19 mouse cellular contexts compared by ENCODE assay signal in the genomic region with DNA sequence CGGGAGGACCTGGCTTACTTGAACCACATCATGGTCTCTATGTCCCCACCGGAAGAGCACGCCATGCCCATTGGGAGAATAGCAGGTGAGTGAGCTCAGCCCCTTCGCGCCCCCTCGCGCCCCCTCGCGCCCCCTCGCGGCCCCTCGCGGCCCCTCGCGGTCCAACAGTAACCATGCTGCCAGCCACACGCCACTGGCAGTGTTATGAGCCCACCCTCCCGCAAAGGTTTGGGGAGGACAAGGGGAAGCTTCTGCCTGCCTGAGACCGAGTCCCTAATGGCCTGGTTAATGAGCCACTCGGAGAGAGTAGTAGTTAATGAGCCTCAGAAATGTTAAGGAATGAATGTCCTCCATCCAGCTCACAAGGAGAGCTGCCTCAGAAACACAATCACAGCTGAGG.
DNase-seq lines count a peak whose midpoint lies in the region; ATAC-seq lines count a peak whose summit lies in the region.
"Had no signal": no experiment of that assay in that cellular context is flagged by ENCODE, and none has a peak within 500 bp of the region (broad histone marks: within the 10 kb centered on the region; RNA-seq: fewer than 3 reads in every experiment).

No protein-coding gene starts in this region.

- WGBS in forebrain, embryonic 15.5 days = 73% methylated on average over 19 of the region's 19 CpGs
- WGBS in kidney, embryonic 14.5 days = 64% methylated on average over 19 of the region's 19 CpGs

- ATAC-seq in forebrain, embryonic 15.5 days (replicated peaks) = 0 out of 2 replicates have a peak, but pooled peaks have one; percentile 3
- ATAC-seq in kidney, embryonic 14.5 days (ENCODE audit: low FRiP score, low TSS enrichment) = peak; percentile 77
- ATAC-seq: activated CD4-positive, CD25-positive, alpha-beta regulatory T cell, adult 4 months; liver, embryonic 12.5 days had no signal

- peak; percentile 65 for DNase-seq in retina, postnatal 1 day
- DNase-seq in retina, embryonic 14.5 days (ENCODE audit: low spot score) = no peak
- DNase-seq in spleen, adult 12 weeks (ENCODE audit: low spot score) = no peak
- no peak for DNase-seq in adrenal gland, adult 8-10 months
- no peak for DNase-seq in urinary bladder, postnatal 4 days (ENCODE audit: low spot score in 2 of 2)
- DNase-seq: cerebellum, adult 9-10 months; gastrocnemius, adult 2 months; heart, adult 2 months; heart, postnatal 4 days; lung, postnatal 14 days; right cerebral cortex, postnatal 14 days had no signal

- H3K4me3 ChIP-seq in forebrain, embryonic 15.5 days = no peak overlapping the region
- no peak overlapping the region for H3K4me3 ChIP-seq in kidney, embryonic 14.5 days (ENCODE audit: low read length)
- H3K4me3 ChIP-seq: erythroblast, embryonic 14.5 days; gastrocnemius, adult 2 months; heart, adult 2 months; layer of hippocampus, adult 2 months; liver, embryonic 12.5 days; stomach, embryonic 15.5 days had no signal

- no peak overlapping the region for H3K9ac ChIP-seq in forebrain, embryonic 15.5 days (replicated peaks)
- no peak overlapping the region for H3K9ac ChIP-seq in kidney, embryonic 14.5 days (ENCODE audit: low read depth, low read length)
- H3K9ac ChIP-seq: liver, embryonic 12.5 days; stomach, embryonic 15.5 days had no signal

- H3K36me3 ChIP-seq in forebrain, embryonic 15.5 days = no peaks in the 10 kb centered on the region
- peaks cover 15% of the 10 kb centered on the region; the same call in 1 of the 2 replicates for H3K36me3 ChIP-seq in kidney, embryonic 14.5 days (ENCODE audit: control insufficient read depth, insufficient read depth, low read length)

- no peak overlapping the region for H3K27ac ChIP-seq in forebrain, embryonic 15.5 days (replicated peaks)
- H3K27ac ChIP-seq in kidney, embryonic 14.5 days (ENCODE audit: low read depth, low read length) = no peak overlapping the region
- H3K27ac ChIP-seq: gastrocnemius, adult 2 months; heart, adult 2 months; layer of hippocampus, adult 2 months; liver, embryonic 12.5 days; stomach, embryonic 15.5 days had no signal

- H3K27me3 ChIP-seq in forebrain, embryonic 15.5 days = no peaks in the 10 kb centered on the region
- H3K27me3 ChIP-seq in kidney, embryonic 14.5 days (ENCODE audit: control insufficient read depth, insufficient read depth, low read length) = no peaks in the 10 kb centered on the region
- H3K27me3 ChIP-seq: liver, embryonic 12.5 days; stomach, embryonic 15.5 days had no signal

- no peak overlapping the region for H3K4me2 ChIP-seq in forebrain, embryonic 15.5 days (replicated peaks)
- H3K4me2 ChIP-seq in kidney, embryonic 14.5 days (replicated peaks; ENCODE audit: low read depth, low read length) = no peak overlapping the region
- H3K4me2 ChIP-seq: liver, embryonic 12.5 days; midbrain, embryonic 11.5 days; stomach, embryonic 15.5 days had no signal

- H3K9me3 ChIP-seq in forebrain, embryonic 15.5 days = no peaks in the 10 kb centered on the region
- no peaks in the 10 kb centered on the region for H3K9me3 ChIP-seq in kidney, embryonic 14.5 days (ENCODE audit: control insufficient read depth, low read length)
- H3K9me3 ChIP-seq: liver, embryonic 12.5 days; stomach, embryonic 15.5 days had no signal

- no peaks in the 10 kb centered on the region for H3K4me1 ChIP-seq in forebrain, embryonic 15.5 days
- H3K4me1 ChIP-seq in kidney, embryonic 14.5 days (ENCODE audit: control insufficient read depth, insufficient read depth, low read length) = no peaks in the 10 kb centered on the region
